Mouse (Mus musculus) gastrocnemius, postnatal 14 days (tissue): ENCODE data around the gene Cyp2c67. TPM values are rescaled to one million over a fixed set of nuclear protein-coding genes. Genes with fewer than 3 reads are reported as not detected.
"Not testable (repeated sequence)": the region's sequence is repeated elsewhere in the genome, so short reads cannot be mapped to it uniquely, and the experiment has no call there.

Experiments
- DNase-seq: peaks from one replicate; pipeline ENCODE4 v3.0.0; 2021; ENCODE audit warnings: mixed read lengths
- intact Hi-C: fragments of 180-260 bp; cut with DNase I; formaldehyde crosslinking; loops from one replicate; pipeline ENCODE4 v1.15.1; 2025; ENCODE audit warnings: low total_unique reads
- long read RNA-seq, 2 experiments: library from polyadenylated mRNA; stranded (forward); transcript quantifications; one replicate each; pipeline ENCODE4 v2.0.0; 2021
- total RNA-seq, 2 experiments: library from RNA; stranded (reverse); gene quantifications; 2 replicates each; pipeline ENCODE4 v1.2.3; 2021

Gene Cyp2c67
- total RNA-seq = not detected
- long read RNA-seq, experiment 1 = 0 reads
- long read RNA-seq, experiment 2 = 0 reads

DNA sequence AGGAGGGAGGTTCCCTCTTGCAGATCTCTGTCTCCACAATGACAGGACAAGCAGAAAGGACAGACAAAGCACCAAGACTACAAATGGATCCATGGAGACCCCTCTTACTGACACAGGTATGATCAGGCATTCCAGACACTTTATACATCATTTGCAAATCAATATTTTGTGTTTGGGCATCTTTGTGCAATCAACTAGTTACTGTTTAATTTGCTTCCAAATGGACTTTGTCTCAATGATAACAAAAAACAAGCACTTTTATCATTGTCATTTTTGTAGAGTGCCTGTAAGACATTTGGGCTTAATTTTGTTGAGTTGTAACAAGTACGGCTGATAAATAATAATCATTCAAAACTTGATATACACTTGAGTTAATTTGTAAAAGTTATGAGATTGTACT lies at the start of gene Cyp2c67:
Gene Cyp2c67, minus strand, starts transcription at position 114 of the 400 bp plus-strand sequence.
- no peak for DNase-seq

DNA sequence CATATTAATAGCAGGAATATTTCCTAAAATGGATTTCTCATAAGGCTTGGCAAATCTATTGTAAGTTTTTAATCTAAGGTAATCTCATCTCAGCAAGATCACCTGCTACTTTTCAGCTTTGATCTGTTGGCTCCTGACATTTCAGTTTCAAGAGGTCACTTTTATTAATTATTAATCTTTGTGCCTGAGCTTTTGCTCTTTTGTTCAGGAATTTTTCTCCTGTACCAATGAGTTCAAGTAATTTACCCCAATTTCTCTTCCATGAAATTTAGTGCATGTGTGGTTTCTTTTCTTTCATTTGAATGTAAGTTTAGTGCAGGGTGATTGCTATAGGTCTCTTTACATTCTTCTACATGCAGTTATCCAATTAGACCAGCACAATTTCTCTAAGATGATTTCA lies 16.8 kb upstream of the Cyp2c67 start:
- intact Hi-C loops, DNase-seq: not testable (repeated sequence)

More for the DNA sequence above, at the start of gene Cyp2c67:
- intact Hi-C loops = no loop called here

DNA sequence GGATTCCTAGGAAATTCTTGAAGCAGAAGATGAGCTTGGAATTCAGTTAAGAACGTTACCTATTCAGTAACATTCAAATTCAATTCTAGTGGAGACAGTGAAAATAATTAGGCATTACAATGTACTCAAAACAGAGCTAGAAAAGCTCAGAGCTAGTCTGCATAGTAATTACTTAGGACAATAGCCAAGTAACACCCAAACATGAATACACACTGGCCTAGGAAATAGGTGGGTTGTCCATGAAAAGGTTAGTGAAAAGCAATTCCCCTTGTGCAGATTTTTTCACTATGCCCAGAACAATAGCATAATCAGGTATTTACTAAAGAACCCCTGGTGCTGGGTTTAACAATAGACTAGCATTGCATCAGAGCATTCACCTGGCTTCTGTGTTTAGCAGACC lies 3.5 kb upstream of the Cyp2c67 start:
- DNase-seq = no peak
- intact Hi-C loops = no loop called here

DNA sequence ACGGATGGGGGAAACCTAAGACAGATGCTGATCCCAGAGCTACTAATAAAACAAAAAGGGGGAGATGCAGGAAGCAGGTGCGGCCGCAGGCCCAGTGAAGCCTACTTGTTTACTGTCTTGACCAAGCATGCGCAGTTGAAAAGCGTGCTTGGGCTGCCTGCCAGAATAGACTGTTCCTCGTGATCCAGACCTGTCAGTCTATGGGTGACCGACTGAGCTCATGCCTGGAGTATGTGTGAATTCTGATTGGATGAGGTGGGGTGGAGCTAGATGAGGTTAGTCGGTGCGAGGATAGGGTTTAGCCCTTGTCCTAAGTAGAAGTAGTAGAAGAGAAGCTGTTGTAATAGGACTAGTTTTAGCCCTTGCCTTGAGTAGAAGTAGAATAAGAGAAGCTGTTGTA lies 1.3 kb downstream of the Cyp2c67 start:
- intact Hi-C loops = no loop called here
- DNase-seq = no peak

DNA sequence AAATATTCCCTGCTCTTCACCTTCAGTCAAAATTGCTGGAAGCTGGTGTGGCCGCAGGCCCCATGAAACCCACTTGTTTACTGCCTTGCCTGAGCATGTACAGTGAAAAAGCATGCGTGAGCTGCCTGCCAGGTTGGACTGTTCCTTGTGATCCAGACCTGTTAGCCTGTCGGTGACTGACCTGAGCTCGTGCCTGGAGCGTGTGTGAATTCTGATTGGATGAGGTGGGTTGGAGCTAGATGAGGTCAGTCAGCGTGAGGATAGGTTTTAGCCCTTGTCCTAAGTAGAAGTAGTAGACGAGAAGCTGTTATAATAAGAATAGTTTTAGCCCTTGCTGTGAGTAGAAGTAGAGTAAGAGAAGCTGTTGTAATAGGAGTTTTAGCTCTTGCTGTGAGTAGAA lies 4.3 kb downstream of the Cyp2c67 start:
- DNase-seq, intact Hi-C loops: not testable (repeated sequence)

Other genes with a start within 250 kb of the Cyp2c67 start
- not detected for gene Cyp2c38, start 186.0 kb downstream of the Cyp2c67 start, total RNA-seq
- not detected for gene Cyp2c39, start 138.2 kb downstream of the Cyp2c67 start, total RNA-seq
- not detected for gene Cyp2c68, start 92.0 kb upstream of the Cyp2c67 start, total RNA-seq
- not detected for gene Cyp2c40, start 163.8 kb upstream of the Cyp2c67 start, total RNA-seq
- gene Cyp2c69, start 237.7 kb upstream of the Cyp2c67 start, total RNA-seq = not detected